ENCODE assay signal across 20 mouse cellular contexts in the genomic region with DNA sequence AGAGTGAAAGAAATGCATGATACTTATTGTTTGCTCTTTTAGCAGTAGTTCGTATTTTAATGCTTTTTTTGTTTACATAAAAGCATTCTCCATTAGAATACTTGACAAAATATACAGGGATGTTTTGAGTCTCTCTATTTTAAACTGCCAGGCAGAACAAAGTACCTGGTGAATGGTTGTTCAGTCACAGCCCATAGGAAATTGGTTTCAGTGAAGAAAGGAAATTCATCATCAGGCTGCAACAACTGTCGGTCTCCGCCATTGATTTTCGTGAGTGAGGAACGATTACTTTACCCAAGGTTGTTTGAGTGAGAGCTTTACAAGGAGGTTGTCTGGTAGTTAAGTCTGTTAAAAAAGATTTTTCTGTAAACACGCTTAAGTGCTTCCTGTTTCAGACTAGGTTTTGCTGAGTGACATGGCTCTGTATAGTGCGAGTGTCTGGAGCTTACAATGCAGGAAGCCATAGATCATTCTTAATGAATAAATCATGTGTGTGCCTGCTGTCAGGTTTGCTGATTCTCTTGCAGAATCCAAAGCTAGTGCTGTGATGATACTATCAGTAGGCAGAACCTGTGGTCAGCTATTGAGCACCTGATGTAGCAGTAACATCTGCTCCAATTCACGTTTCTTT.
DNase-seq lines count a peak whose midpoint lies in the region; ATAC-seq and TF ChIP-seq lines count a peak whose summit lies in the region.
"Had no signal": no experiment of that assay in that cellular context is flagged by ENCODE, and none has a peak within 500 bp of the region (broad histone marks: within the 10 kb centered on the region; RNA-seq: fewer than 3 reads in every experiment).

No protein-coding gene starts in this region.

- H3K4me3 ChIP-seq in kidney, embryonic 16.5 days (ENCODE audit: low read length): no peak overlapping the region
- no peak overlapping the region for H3K4me3 ChIP-seq in hindbrain, embryonic 12.5 days
- H3K4me3 ChIP-seq: embryonic facial prominence, embryonic 15.5 days; forebrain, embryonic 12.5 days; intestine, embryonic 15.5 days; limb, embryonic 15.5 days; midbrain, embryonic 10.5 days; myocyte had no signal

- no peak overlapping the region for H3K27ac ChIP-seq in kidney, embryonic 16.5 days (ENCODE audit: low read length)
- H3K27ac ChIP-seq in hindbrain, embryonic 12.5 days: peak overlapping the region; percentile 35; the same call in 1 of the 2 replicates
- H3K27ac ChIP-seq: embryonic facial prominence, embryonic 15.5 days; forebrain, embryonic 12.5 days; intestine, embryonic 15.5 days; limb, embryonic 15.5 days; midbrain, embryonic 10.5 days had no signal

- no peak for TF ChIP-seq CTCF in brain, embryonic 14.5 days (IDR thresholded peaks at IDR 0.05; ENCODE audit: borderline replicate concordance, extremely low read depth, insufficient read depth, insufficient read length)

- no peak overlapping the region for H3K9ac ChIP-seq in kidney, embryonic 16.5 days (replicated peaks; ENCODE audit: low read length)
- H3K9ac ChIP-seq in hindbrain, embryonic 12.5 days: no peak overlapping the region
- H3K9ac ChIP-seq: embryonic facial prominence, embryonic 15.5 days; forebrain, embryonic 12.5 days; intestine, embryonic 15.5 days; limb, embryonic 15.5 days had no signal

- H3K9me3 ChIP-seq in kidney, embryonic 16.5 days (ENCODE audit: low read length): no peaks in the 10 kb centered on the region
- no peaks in the 10 kb centered on the region for H3K9me3 ChIP-seq in hindbrain, embryonic 12.5 days (replicated peaks)
- H3K9me3 ChIP-seq: embryonic facial prominence, embryonic 15.5 days; forebrain, embryonic 12.5 days; intestine, embryonic 15.5 days; limb, embryonic 15.5 days; midbrain, embryonic 10.5 days had no signal

- 0 out of 2 replicates have a peak, but pooled peaks cover 2% of the 10 kb centered on the region for H3K4me1 ChIP-seq in kidney, embryonic 16.5 days (ENCODE audit: insufficient read depth, low read length)
- H3K4me1 ChIP-seq in hindbrain, embryonic 12.5 days: no peaks in the 10 kb centered on the region
- H3K4me1 ChIP-seq: embryonic facial prominence, embryonic 15.5 days; forebrain, embryonic 12.5 days; intestine, embryonic 15.5 days; limb, embryonic 15.5 days; midbrain, embryonic 10.5 days had no signal

- 41% methylated on average over 8 of the region's 8 CpGs for WGBS in kidney, embryonic 16.5 days
- 62% methylated on average over 8 of the region's 8 CpGs for WGBS in hindbrain, embryonic 12.5 days

- DNase-seq in kidney, adult 11 months: no peak
- peak; percentile 28 for DNase-seq in brain, embryonic 14.5 days (ENCODE audit: low read depth)
- peak; percentile 34 for DNase-seq in mesoderm, embryonic 11.5 days (ENCODE audit: low read depth, low spot score)
- no peak for DNase-seq in left cerebral cortex, adult 11 months (ENCODE audit: low spot score)
- no peak for DNase-seq in heart, adult 9 months (ENCODE audit: low spot score in 2 of 2)
- DNase-seq: adrenal gland, postnatal 10 days; cerebellum, adult 11-12 months; cerebellum, postnatal 36 days; gastrocnemius, postnatal 25 days; kidney, postnatal 10 days; thymus, postnatal 14 days had no signal

- no peak for TF ChIP-seq POLR2A in brain, embryonic 14.5 days (IDR thresholded peaks at IDR 0.05; ENCODE audit: borderline replicate concordance, extremely low read depth, insufficient read depth, insufficient read length, poor library complexity, severe bottlenecking)

- no peaks in the 10 kb centered on the region for H3K36me3 ChIP-seq in kidney, embryonic 16.5 days (ENCODE audit: insufficient read depth, low read length)
- no peaks in the 10 kb centered on the region for H3K36me3 ChIP-seq in hindbrain, embryonic 12.5 days
- H3K36me3 ChIP-seq: embryonic facial prominence, embryonic 15.5 days; forebrain, embryonic 12.5 days; intestine, embryonic 15.5 days; limb, embryonic 15.5 days; midbrain, embryonic 10.5 days had no signal

- H3K27me3 ChIP-seq in kidney, embryonic 16.5 days (ENCODE audit: insufficient read depth, low read length): no peaks in the 10 kb centered on the region
- no peaks in the 10 kb centered on the region for H3K27me3 ChIP-seq in hindbrain, embryonic 12.5 days
- H3K27me3 ChIP-seq: CH12.LX; embryonic facial prominence, embryonic 15.5 days; forebrain, embryonic 12.5 days; intestine, embryonic 15.5 days; limb, embryonic 15.5 days had no signal

- H3K4me2 ChIP-seq in kidney, embryonic 16.5 days (replicated peaks; ENCODE audit: low read depth, low read length): no peak overlapping the region
- no peak overlapping the region for H3K4me2 ChIP-seq in hindbrain, embryonic 12.5 days (replicated peaks)
- H3K4me2 ChIP-seq: embryonic facial prominence, embryonic 15.5 days; forebrain, embryonic 12.5 days; intestine, embryonic 15.5 days; limb, embryonic 15.5 days had no signal

- ATAC-seq in kidney, embryonic 16.5 days (ENCODE audit: low FRiP score, low TSS enrichment): peak; percentile 51; the same call in 1 of the 2 replicates
- ATAC-seq in hindbrain, embryonic 12.5 days (ENCODE audit: low FRiP score): peak; percentile 58; the same call in 1 of the 2 replicates
- ATAC-seq: intestine, embryonic 15.5 days had no signal

Comparison
In these comparisons a context has a peak if more than half of its experiments do, and no peak if none do; other contexts are left out.
1. DNase-seq: peak in brain, embryonic 14.5 days (single experiment) and mesoderm, embryonic 11.5 days (single experiment); none in kidney, adult 11 months (single experiment), left cerebral cortex, adult 11 months (single experiment) and heart, adult 9 months (0 of 2).